Mouse (Mus musculus): Measurements from ENCODE around the gene Ipo8.

The Ipo8 gene

DNA sequence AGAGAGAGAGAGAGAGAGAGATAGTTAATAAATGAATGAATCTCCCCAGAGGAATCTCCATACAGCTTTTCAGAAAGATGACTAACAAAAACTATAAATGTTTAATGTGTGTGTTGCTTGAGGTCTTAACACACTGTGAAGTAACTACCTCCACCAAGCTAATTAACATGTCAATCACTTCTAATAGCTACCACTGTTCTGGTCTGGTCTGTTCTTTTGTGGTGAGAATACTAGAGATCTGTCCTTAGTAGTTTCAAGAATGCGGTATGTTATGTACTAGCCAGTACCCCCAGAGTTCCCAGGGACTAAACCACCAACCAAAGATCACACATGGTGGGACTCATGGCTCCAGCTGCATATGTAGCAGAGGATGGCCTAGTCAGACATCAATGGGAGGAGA, 74.7 kb downstream of the Ipo8 start:
- DNase-seq (ENCODE audit: low spot score), result no peak

DNA sequence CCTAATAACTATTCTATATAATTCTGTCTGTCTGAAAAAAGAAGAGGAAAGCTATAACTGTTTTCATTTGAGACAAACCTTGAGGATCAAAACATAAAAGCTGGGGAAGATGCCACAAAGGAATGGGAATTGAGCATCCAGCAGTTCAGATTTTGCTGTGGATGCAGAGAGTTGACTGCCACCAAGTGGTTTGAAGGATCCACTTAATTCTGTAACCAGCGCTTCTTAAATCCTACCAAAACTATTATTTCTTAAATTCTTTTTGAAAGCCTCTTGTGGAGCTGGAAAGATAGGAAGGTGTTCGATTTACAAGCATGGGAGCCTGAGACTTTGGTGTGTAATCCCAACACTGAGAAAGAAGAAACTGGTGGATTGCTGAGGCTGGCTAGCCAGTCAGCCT, 79.9 kb downstream of the Ipo8 start:
- peak; percentile 33 for DNase-seq (ENCODE audit: low spot score)

DNA sequence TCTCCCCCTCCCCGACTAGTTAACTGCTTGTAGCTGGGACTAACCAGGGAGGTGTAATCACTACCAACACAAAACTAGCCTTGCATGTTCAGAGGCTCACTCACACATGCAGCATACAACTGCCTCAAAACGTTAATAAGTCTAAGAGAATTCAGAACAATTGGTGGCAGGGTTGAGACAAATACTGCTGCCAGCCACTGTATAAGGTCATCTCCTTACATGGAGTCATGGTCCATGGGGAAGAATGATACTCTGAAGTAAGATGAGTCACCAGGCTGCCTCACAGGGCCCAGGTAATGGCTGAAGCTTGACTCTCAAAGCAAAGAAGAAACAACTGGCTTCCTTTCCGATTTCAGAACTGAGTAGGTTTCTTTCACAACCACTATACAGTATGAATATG, 81.1 kb downstream of the Ipo8 start:
- no peak for DNase-seq (ENCODE audit: low spot score)

DNA sequence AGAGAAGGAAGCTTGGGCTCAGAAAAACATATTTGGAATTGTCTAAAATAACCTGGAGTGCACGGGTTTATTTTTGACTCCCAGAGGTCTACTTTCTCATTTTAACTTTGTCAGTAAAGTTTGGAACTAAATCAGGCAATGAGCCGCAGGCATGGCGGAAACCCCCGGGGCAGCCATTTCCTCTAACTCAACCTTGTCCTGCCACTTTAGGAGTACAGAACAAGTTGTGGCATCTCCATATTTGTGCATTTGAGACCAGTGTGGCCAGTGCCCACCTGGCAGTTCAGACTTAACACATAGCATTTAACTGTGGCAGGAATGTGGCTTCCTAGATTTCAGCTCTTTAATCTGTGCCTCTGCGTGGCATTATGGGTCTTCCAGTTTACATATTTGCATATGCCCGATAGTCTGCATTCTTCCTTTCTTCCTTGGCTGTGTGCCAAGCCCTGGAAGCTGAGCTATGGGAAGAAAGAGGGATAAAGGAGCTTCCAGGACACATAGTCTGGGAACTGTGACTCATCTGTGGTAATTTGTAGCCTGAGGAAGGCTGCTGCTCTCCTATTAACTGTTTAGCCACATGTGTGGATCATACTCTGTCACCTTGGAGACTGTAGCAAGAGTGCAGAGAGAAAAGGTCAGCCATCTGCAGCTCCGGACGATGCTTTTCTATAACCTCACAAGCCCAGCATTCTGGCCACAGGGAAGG, 90.6 kb downstream of the Ipo8 start:
- DNase-seq (ENCODE audit: low spot score), result no peak

DNA sequence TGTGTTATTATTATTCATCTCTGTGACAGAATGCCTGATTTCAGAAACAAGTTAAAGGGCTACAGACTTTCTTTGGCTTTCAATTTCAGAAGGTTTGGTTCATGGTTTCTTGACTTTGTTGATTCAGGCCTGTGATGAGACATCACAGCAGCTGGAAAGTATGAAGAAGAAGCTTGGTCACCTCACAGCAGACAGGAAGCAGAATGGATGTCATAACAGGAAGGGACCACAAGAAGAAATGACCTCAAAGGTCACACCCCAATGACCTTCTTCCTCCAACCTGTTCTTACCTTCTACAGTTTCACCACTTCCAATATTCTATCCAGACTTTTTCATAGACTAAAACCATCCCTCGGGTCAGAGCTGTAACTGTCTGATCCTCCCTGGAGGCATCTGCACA, 94.9 kb downstream of the Ipo8 start:
- DNase-seq (ENCODE audit: low spot score), result no peak

DNA sequence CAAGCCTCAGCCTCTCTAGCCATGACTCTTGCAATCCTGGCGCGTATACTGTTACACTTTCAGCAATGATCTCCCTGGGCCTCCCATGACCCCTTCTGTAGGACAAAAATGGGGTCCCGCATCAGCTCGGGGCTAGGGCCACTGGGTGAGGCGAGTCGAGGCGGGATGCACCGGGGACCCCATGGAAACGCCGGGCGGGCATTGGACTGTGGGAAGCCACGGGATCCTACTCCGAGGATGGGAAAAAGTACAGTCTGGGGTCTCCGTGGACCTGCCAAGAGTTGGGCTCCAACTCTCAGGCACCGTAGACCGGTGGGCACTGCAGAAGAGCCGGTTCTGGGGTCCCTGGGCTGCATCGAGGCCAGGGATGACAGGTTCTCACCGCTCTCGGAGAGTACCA, 97.3 kb downstream of the Ipo8 start:
- DNase-seq (ENCODE audit: low spot score), result no peak

DNA sequence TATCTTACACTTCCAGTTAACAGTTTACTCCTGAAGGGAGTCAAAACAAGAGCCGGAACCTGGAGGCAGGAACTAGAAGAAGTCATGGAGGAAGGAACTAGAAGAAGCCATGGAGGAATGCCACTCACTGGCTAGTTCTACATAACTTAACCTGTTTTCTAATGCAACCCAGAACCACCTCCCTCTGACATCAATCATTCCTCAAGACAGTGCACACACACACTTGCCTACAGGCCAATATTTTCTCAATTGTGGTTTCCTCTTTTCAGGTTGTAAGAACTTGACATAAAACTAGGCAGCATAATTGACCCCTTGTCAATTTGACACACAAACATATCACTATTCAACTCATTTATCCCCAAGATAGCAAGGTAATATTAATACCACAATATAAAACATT, 98.3 kb downstream of the Ipo8 start:
- DNase-seq (ENCODE audit: low spot score), result no peak

DNA sequence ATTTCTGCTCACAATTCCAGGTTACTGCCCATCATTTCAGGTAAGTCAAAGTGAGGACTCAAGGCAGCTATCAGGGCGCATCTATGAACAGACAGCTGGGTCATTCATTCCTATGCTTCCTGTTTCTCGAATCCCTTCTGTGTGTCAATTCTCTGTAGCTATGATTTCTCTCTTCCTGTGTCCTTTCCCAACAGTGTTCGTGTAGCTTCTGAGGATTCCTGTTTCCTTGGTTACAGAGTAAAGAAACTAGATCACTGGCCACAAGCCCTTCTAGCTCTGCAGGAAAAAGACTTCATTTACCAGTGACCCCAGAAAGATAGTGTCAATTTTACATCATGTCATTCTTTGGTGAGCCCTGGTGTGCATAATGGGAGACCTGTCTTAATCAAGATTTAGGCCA, 102.7 kb downstream of the Ipo8 start:
- no peak for DNase-seq (ENCODE audit: low spot score)

DNA sequence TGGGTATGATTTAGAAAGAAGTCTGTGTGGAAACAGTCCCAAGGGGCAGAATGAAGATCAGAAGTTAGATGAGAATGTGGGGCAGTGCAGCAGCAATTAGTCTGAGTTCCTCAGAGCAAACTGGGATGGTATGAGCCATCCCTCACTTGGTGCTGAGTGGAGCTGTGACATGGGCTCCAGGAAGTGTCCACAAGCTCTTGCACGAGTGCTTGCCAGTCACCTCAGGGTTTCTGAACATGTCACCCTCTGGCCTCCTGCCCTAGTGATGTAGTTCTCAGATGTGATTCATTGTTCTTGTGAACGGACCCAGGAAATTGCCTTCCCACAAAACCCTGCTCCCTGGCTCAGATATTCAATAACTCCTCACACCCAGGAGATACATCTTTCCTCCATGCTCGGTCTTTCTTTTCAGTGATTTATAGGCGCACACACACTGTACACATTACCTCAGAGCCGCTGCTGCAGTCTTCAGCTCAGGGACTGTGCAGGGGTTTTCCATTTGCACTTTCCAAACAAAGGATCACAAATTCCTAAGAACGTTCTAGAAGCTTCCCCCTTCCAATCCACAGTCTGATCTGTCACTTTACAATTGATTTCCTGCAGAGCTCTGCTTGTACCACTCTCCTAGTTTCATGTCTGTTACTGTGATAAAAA, 103.3 kb downstream of the Ipo8 start:
- DNase-seq (ENCODE audit: low spot score), result peak; percentile 25

DNA sequence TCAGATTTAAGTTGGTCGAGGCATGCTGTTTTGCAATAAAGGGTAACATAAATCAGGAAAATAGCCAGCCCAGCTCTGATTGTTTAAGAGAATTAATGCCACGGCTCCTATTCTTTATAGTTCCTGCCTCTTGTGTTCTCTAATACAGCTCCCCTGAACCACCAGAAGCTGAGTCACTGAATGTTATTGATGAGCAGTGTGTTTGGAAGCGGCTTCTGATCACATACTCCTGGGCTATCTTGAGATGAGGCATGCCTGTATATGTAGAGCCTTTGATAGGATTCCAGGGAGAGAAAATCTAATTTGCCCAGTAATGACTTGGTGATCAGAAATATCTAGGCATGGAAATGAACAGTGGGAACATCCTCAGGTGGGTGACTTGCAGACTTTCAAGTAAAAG, 106.8 kb downstream of the Ipo8 start:
- DNase-seq (ENCODE audit: low spot score), result no peak
